Mouse (Mus musculus): Measurements from ENCODE around the gene Lias. TPM values are rescaled to one million over a fixed set of nuclear protein-coding genes. Genes with fewer than 3 reads are reported as not detected.

Gene Lias
- 10 to 100 TPM; 54.8 to 76.9 TPM for total RNA-seq (2021)
- long read RNA-seq, experiment 1, transcript Lias-202 (11 exons, 1,668 nt), result major isoform, 56 of 68 reads
- long read RNA-seq, experiment 1, partial matches to known transcripts, result 10 of 68 reads
- long read RNA-seq, experiment 1, other reads (novel, unspliced or antisense), result 1 of 68 reads
- long read RNA-seq, experiment 2, transcript Lias-202 (11 exons, 1,668 nt), result major isoform, 40 of 52 reads
- long read RNA-seq, experiment 2, partial matches to known transcripts, result 10 of 52 reads
- long read RNA-seq, experiment 2, other reads (novel, unspliced or antisense), result 2 of 52 reads

- peak; percentile 98 to 100 for DNase-seq
Measured at GRCm38 (mm10) chr5:65390648-65391644, at the start of gene Lias, which contains the start of gene Rpl9. Gene Lias, plus strand, starts transcription at chr5:65391497. Gene Rpl9, minus strand, starts transcription at chr5:65391444.

- DNase-seq, result no peak
Measured at GRCm38 (mm10) chr5:65348168-65348567, 43.1 kb upstream of the Lias start, which contains the start of gene Klb. Gene Klb, plus strand, starts transcription at chr5:65348314.

GRCm38 (mm10) chr5:65350508-65350907 is 40.8 kb upstream of the Lias start:
- DNase-seq, result no peak

- no peak for DNase-seq
Measured at GRCm38 (mm10) chr5:65354097-65354496, 37.2 kb upstream of the Lias start.

- DNase-seq, result no peak
Measured at GRCm38 (mm10) chr5:65354985-65355384, 36.3 kb upstream of the Lias start.

GRCm38 (mm10) chr5:65356851-65357250 is 34.4 kb upstream of the Lias start:
- DNase-seq, result no peak

- no peak for DNase-seq
Measured at GRCm38 (mm10) chr5:65357771-65358170, 33.5 kb upstream of the Lias start.

GRCm38 (mm10) chr5:65367837-65368236 is 23.5 kb upstream of the Lias start:
- DNase-seq, result no peak

- no peak for DNase-seq
Measured at GRCm38 (mm10) chr5:65371551-65371950, 19.7 kb upstream of the Lias start.

- no peak for DNase-seq
Measured at GRCm38 (mm10) chr5:65374746-65375145, 16.6 kb upstream of the Lias start.

- DNase-seq, result no peak
Measured at GRCm38 (mm10) chr5:65385704-65386103, 5.6 kb upstream of the Lias start.

- no peak for DNase-seq
Measured at GRCm38 (mm10) chr5:65387008-65387867, 4.1 kb upstream of the Lias start.

GRCm38 (mm10) chr5:65391753-65392152 is 456 bp downstream of the Lias start:
- no peak for DNase-seq

- no peak for DNase-seq
Measured at GRCm38 (mm10) chr5:65394425-65394824, 3.1 kb downstream of the Lias start.

GRCm38 (mm10) chr5:65401251-65401994 is 10.1 kb downstream of the Lias start:
- peak; percentile 78 to 93 for DNase-seq

GRCm38 (mm10) chr5:65407989-65408388 is 16.7 kb downstream of the Lias start:
- DNase-seq, result no peak

GRCm38 (mm10) chr5:65415653-65416458 is 24.6 kb downstream of the Lias start:
- DNase-seq, result peak; percentile 45 to 51

GRCm38 (mm10) chr5:65419136-65419535 is 27.8 kb downstream of the Lias start:
- no peak for DNase-seq

GRCm38 (mm10) chr5:65420822-65421221 is 29.5 kb downstream of the Lias start:
- no peak for DNase-seq

- no peak for DNase-seq
Measured at GRCm38 (mm10) chr5:65422803-65423202, 31.5 kb downstream of the Lias start.
